Mouse (Mus musculus) frontal cortex, adult 2 months (tissue): ENCODE data around the gene Gm20521. TPM values are rescaled to one million over a fixed set of nuclear protein-coding genes. Genes with fewer than 3 reads are reported as not detected.
A peak's percentile ranks its signal among the peaks of the same experiment; 100 is the strongest.

Experiments used
- DNase-seq, 2 experiments: peaks; one replicate each; pipeline ENCODE4 v3.0.0; 2022; ENCODE audit warnings: low spot score in 1 of 2; ENCODE audit errors: extremely low spot score in 1 of 2
- polyA plus RNA-seq: library from polyadenylated mRNA; depleted of rRNA; stranded (reverse); fragments of >200 nt; gene quantifications from 2 replicates; pipeline ENCODE4 v1.2.3, GENCODE M21; 2012; rRNA removed

Gene Gm20521
- polyA plus RNA-seq: 0.90 TPM in 1 of 2 replicates, not detected in the other

- peak in 1 of 2 experiments; percentile 73 for DNase-seq
Observed at GRCm38 (mm10) chr14:54883154-54884021, at the start of gene Gm20521, which contains the start of gene Bcl2l2. Gene Gm20521 (plus strand): TSS chr14:54883441. Gene Bcl2l2 (plus strand): TSS chr14:54883377.

GRCm38 (mm10) chr14:54843461-54843860 lies 39.8 kb upstream of the Gm20521 start:
- peak in 1 of 2 experiments; percentile 57 for DNase-seq

- no peak for DNase-seq
Observed at GRCm38 (mm10) chr14:54855726-54856125, 27.5 kb upstream of the Gm20521 start.

DNA sequence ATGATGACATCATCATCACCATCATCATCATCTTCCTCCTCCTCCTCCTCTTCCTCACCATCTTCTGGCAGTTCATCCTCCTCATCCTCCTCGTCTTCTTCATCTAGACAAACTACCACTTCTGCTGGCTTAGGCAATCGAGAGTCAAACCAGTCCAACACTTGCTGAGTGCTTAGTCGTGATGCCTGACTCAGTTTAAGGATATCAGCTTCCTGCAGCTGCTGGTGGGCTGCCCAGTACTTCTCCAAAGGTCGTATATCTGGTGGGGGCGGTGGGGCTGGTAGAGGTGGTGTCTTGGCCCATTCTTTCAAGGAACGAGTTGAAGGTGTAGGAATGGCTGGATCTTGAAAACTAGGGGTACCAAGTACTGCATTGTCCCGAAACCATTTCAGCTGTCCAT lies 26.5 kb upstream of the Gm20521 start:
- no peak for DNase-seq

- DNase-seq: no peak
Observed at GRCm38 (mm10) chr14:54857891-54858290, 25.4 kb upstream of the Gm20521 start.

DNA sequence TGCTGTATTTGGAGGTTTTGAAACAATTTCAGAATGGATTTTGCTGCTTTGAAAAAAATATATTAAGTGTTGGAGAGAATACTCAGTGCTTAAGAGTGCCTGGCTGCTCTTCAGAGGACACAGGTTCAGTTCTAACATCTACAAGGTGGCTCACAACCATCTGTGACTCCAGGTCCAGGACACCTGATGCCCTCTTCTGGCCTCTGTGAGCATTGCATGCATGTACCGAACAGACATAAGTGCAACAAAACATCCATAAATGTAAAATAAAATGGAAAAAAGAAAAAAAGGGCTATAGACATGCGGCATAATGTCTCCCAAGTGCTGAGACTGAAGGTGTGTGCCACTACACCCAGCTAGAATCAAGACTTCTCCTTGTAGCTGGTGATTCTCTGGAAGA lies 22.7 kb upstream of the Gm20521 start:
- DNase-seq: peak; percentile 44 to 86

DNA sequence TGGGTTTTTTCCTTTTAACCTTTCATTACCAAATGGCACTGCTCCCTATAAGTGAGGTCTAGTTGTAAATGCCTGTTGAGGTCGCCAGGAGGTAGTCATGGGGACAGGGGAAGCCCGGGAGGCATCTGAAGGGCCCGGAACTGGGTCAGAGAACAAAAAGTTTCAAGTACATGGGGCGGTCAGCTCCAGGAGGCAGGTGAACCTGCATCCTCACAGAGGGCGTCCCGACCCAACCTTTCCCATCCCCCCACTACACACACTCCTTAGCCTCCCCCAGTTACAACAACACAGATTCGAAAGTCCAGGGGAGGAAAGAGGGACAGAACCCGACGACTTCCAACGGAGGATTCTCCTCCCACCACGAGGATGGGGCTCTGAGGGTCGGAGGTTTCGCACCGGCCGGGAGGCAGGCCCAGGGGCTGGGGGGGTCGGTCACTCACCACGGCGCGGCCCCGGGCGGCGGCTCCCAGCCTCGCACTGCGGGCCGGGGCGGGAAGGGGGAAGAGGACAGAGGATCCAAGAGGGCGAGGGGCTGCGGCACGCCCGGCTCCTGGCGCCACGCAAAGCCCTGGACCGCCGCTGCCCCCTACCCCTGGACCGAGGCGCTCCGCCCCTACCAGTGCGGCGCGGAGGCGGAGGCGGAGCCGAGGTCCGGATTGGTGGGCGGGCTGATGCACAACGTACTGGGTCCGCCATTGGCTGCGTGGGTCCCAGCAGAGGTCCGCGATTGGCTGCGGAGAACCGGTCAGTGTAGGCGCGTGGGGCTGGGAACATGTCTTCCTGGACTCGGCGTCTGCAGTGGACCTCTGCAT lies 19.5 kb upstream of the Gm20521 start:
- peak; percentile 85 to 95 for DNase-seq

DNA sequence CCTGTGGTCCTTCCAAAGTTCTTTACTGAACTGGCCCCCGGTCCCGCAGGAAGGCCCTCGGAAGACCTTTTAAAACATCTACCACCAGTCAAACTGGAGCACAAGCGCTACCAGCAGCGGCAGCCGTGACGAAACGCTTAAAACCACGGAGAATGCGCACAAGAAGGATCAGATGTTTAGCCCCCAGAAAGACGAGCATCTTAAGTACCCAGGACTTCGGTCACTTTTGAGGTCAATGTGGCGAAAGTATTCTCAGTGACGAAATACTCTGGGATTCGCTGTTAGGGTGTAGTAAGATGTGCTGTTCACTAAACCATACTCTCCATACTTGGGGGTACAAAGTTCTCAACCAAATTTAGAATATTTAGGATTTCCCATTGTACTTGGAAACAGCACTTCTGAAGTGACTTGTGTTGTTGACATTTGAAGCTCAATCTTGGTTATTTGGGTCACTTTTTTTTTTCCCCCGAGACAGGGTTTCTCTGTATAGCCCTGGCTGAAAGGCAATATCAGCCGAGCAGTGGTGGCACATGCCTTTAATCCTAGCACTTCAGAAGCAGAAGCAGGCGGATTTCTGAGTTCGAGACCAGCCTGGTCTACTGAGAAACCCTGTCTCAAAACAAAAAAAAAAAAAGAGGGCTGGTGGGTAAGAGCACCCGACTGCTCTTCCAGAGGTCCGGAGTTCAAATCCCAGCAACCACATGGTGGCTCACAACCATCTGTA lies 18.8 kb upstream of the Gm20521 start:
- no peak for DNase-seq

DNA sequence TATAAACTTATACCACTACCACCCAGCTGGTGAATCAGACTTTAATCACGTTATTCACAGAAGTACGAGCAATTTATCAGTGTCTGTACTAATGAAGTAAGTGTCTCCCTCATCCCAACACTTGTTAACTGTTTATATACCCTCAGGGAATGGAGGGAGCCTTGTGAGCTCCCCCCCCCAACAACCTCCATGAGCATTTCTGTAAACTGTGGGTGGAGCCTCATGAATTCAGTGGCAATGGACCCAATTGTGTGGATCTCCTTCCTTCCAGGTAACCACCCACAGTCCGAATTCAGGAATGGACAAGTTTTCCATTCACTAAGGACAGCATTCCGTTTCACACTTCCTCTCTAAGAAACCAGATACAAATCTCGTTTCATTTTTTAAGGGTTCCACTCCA lies 17.6 kb upstream of the Gm20521 start:
- no peak for DNase-seq

DNA sequence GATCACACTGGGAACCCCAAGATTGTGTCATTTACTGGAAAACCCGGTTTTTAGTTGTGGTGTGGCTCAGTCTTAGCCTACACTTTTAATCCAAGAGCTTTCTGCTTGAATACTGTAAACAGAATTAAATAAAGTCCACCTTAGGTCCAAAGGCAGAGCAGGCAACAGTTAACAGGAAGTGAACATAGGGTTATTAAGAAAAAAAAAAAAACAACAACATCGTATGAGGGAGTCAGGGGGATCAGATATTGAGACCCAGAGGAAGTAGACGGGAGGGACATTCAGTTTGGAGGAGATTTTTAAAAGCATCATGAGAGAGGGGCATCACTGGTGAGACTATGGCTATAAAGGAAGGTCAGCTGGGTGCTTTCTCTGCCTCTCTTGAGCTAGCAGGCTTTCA lies 17.0 kb upstream of the Gm20521 start:
- no peak for DNase-seq

DNA sequence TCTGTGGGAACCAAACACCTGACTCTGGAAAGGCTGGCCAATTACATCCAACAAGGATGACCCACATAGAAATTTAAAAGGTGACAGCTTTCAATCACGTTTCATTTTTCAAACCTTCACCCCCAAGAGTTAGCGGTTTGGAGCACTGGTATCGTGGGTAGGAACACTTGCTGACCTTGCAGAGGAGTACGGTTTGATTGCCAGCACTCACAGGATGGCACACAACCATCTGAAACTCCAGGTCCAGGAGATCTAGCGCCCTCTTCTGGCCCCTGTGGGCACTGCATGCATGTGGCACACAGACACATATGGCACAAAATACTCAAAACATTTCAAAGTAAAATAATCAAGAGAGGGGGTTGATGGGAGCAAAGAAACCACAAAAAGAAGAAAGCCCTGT lies 16.3 kb upstream of the Gm20521 start:
- DNase-seq: no peak

- no peak for DNase-seq
Observed at GRCm38 (mm10) chr14:54868026-54868425, 15.2 kb upstream of the Gm20521 start.

GRCm38 (mm10) chr14:54870861-54871260 lies 12.4 kb upstream of the Gm20521 start, which contains the start of gene Homez:
Gene Homez (minus strand): TSS chr14:54870961.
- DNase-seq: no peak

- no peak for DNase-seq
Observed at GRCm38 (mm10) chr14:54874165-54874564, 9.1 kb upstream of the Gm20521 start.

GRCm38 (mm10) chr14:54875844-54876538 lies 7.2 kb upstream of the Gm20521 start:
- DNase-seq: peak in 1 of 2 experiments; percentile 70

DNA sequence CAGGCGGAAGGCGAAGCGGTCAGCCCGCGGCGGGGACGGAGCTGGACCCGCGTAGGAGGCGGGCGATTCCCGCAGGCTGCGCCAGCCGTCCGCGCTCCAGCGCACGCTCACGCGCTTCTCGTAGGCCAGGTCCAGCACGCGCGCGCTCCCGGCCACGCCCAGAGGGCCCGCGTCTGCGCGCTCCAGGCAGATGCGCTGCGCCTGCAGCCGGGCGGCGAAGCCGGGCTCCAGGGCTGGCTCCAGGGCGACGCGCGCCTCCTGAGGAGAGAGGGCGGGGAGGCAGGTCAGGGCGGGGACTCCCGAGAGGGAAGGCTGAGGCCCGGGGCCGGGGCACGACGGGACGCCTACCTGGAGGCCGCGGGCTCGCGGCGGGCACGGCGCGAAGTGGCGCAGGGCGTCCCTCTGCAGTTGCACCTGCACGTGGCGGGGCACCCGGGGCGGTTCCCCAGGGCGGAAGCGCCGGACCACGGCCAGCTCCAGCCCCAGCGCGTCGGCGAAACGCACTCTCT lies 6.6 kb upstream of the Gm20521 start:
- peak; percentile 74 to 90 for DNase-seq

- DNase-seq: peak in 1 of 2 experiments; percentile 60
Observed at GRCm38 (mm10) chr14:54877048-54877715, 6.1 kb upstream of the Gm20521 start, which contains the start of gene Ppp1r3e. Gene Ppp1r3e (minus strand): TSS chr14:54877550.

DNA sequence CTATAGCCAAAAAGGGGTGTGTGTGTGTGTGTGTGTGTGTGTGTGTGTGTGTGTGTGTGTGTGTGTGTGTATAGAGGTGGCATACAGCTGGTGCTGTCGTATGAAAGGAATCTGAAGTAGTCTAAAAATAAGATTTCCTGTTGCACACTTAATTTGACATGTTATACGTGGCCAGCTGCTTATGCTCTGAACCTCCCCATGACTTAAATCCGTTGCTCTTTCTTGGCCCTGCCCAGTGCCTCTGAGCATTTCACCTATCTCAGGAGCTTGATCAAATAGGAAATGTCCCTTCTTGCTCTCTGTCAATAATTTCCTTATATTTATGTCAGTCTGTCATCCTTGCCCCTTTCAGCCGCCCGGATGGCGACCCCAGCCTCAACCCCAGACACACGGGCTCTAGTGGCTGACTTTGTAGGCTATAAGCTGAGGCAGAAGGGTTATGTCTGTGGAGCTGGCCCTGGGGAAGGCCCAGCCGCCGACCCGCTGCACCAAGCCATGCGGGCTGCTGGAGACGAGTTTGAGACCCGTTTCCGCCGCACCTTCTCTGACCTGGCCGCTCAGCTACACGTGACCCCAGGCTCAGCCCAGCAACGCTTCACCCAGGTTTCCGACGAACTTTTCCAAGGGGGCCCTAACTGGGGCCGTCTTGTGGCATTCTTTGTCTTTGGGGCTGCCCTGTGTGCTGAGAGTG lies 926 bp downstream of the Gm20521 start:
- no peak for DNase-seq

- DNase-seq: no peak
Observed at GRCm38 (mm10) chr14:54885309-54885708, 2.1 kb downstream of the Gm20521 start.
